In genomic region chr10:79743650-79744365, GRCm38 (mm10) we compare ENCODE assay signal across 24 mouse cellular contexts. TPM values are rescaled to one million over a fixed set of nuclear protein-coding genes. Genes with fewer than 3 reads are reported as not detected.
DNase-seq lines count a peak whose midpoint lies in the region; ATAC-seq and TF ChIP-seq lines count a peak whose summit lies in the region.
"Had no signal": no experiment of that assay in that cellular context is flagged by ENCODE, and none has a peak within 500 bp of the region (broad histone marks: within the 10 kb centered on the region; RNA-seq: fewer than 3 reads in every experiment).

No protein-coding gene starts in this region.

- H3K4me3 ChIP-seq in liver, postnatal 0 days (ENCODE audit: low read depth, low read length) = no peak overlapping the region
- H3K4me3 ChIP-seq: embryonic facial prominence, embryonic 13.5 days; forebrain, embryonic 12.5 days; heart, embryonic 12.5 days; hindbrain, embryonic 10.5 days; hindbrain, embryonic 15.5 days had no signal

- H3K9ac ChIP-seq in liver, postnatal 0 days (replicated peaks) = no peak overlapping the region
- H3K9ac ChIP-seq: embryonic facial prominence, embryonic 13.5 days; forebrain, embryonic 12.5 days; heart, embryonic 12.5 days; hindbrain, embryonic 15.5 days had no signal

- ATAC-seq in liver, postnatal 0 days = no peak
- ATAC-seq: forebrain, embryonic 16.5 days; inflammation-experienced regulatory T-cells, adult 6 months; intestine, postnatal 0 days had no signal

- H3K36me3 ChIP-seq in liver, postnatal 0 days (replicated peaks; ENCODE audit: insufficient read depth, low read length) = peaks cover 34% of the 10 kb centered on the region

- no peak for TF ChIP-seq EP300 in liver, postnatal 0 days (IDR thresholded peaks at IDR 0.05; ENCODE audit: low read depth)

- peaks cover 16% of the 10 kb centered on the region for H3K4me1 ChIP-seq in liver, postnatal 0 days (ENCODE audit: insufficient read depth)

- WGBS in liver, postnatal 0 days (ENCODE audit: insufficient replicate concordance) = 91% methylated on average over 15 of the region's 15 CpGs

- intact Hi-C loops in left cerebral cortex, postnatal 36 days (cut with DNase I) = no loop called here

- no peak for TF ChIP-seq CTCF in liver, postnatal 0 days (IDR thresholded peaks at IDR 0.05; ENCODE audit: low read depth)

- no peaks in the 10 kb centered on the region for H3K27me3 ChIP-seq in liver, postnatal 0 days (ENCODE audit: insufficient read depth, low read length)
- H3K27me3 ChIP-seq: embryonic facial prominence, embryonic 13.5 days; forebrain, embryonic 12.5 days; heart, embryonic 12.5 days; hindbrain, embryonic 15.5 days had no signal

- no peak overlapping the region for H3K27ac ChIP-seq in liver, postnatal 0 days (ENCODE audit: low read depth)
- H3K27ac ChIP-seq: embryonic facial prominence, embryonic 13.5 days; forebrain, embryonic 12.5 days; hindbrain, embryonic 10.5 days; hindbrain, embryonic 15.5 days had no signal

- peak; percentile 58 for DNase-seq in cerebellum, adult 11 months
- peak; percentile 64 to 77 for DNase-seq in cerebellum, adult 18-20 months
- DNase-seq in cerebellum, adult 9-11 months = peak; percentile 80
- peak; percentile 61 to 62 for DNase-seq in cerebellum, postnatal 36 days
- DNase-seq in left cerebral cortex, postnatal 36 days (ENCODE audit: low spot score in 2 of 2) = no peak
- DNase-seq in kidney, postnatal 25 days = no peak
- DNase-seq in liver, postnatal 0 days = no peak
- DNase-seq: adrenal gland, adult 8-10 months; adrenal gland, postnatal 36 days; gastrocnemius, postnatal 14 days; kidney, adult 8-10 months had no signal

- no peak overlapping the region for H3K4me2 ChIP-seq in liver, postnatal 0 days (ENCODE audit: low read depth, low read length)
- H3K4me2 ChIP-seq: embryonic facial prominence, embryonic 13.5 days; forebrain, embryonic 12.5 days; heart, embryonic 12.5 days; hindbrain, embryonic 15.5 days had no signal

- H3K9me3 ChIP-seq in liver, postnatal 0 days (ENCODE audit: low read length) = no peaks in the 10 kb centered on the region

RNA-seq across cellular contexts. Expression of gene Polrmt, which starts 2.6 kb away (rescaled TPM):
- total RNA-seq in left cerebral cortex, postnatal 36 days (2021) = 10 to 100 TPM; 44.9 to 49.7 TPM
- polyA plus RNA-seq in liver, postnatal 0 days (2015; fragmentation: Nextera tagmentation; extraction: Ambion mirVana) = 9.9 and 12.6 TPM in 2 replicates

RNA-seq across cellular contexts. Expression of gene Fgf22, which starts 11.1 kb away (rescaled TPM):
- 1 to 10 TPM; 4.0 to 4.7 TPM for total RNA-seq in left cerebral cortex, postnatal 36 days (2021)
- polyA plus RNA-seq in liver, postnatal 0 days (2015; fragmentation: Nextera tagmentation; extraction: Ambion mirVana) = not detected in 2 replicates
- total RNA-seq: adrenal gland, postnatal 36 days; gastrocnemius, adult 18-20 months; gastrocnemius, postnatal 14 days; granulocyte monocyte progenitor cell, adult 5-6 weeks; heart, adult 8-10 months; heart, postnatal 25 days had no signal
- polyA plus RNA-seq: intestine, postnatal 0 days had no signal

RNA-seq across cellular contexts. Expression of gene Rnf126, which starts 22.9 kb away (rescaled TPM):
- total RNA-seq in left cerebral cortex, postnatal 36 days (2021) = 100 to 1,000 TPM in 1 of 2 experiments, 10 to 100 TPM in 1; 92.7 to 104 TPM
- polyA plus RNA-seq in liver, postnatal 0 days (2015; fragmentation: Nextera tagmentation; extraction: Ambion mirVana) = 28.2 and 34.1 TPM in 2 replicates

RNA-seq across cellular contexts. Expression of gene Hcn2, which starts 27.4 kb away (rescaled TPM):
- total RNA-seq in left cerebral cortex, postnatal 36 days (2021) = 100 to 1,000 TPM; 128 to 152 TPM
- 0.04 and 0.06 TPM in 2 replicates for polyA plus RNA-seq in liver, postnatal 0 days (2015; fragmentation: Nextera tagmentation; extraction: Ambion mirVana)
- polyA plus RNA-seq: heart, embryonic 12.5 days; heart, embryonic 16.5 days; inflammation-experienced regulatory T-cells, adult 6 months had no signal

RNA-seq across cellular contexts. Expression of gene Fstl3, which starts 33.3 kb away (rescaled TPM):
- 1 to 10 TPM; 2.8 to 3.6 TPM for total RNA-seq in left cerebral cortex, postnatal 36 days (2021)
- polyA plus RNA-seq in liver, postnatal 0 days (2015; fragmentation: Nextera tagmentation; extraction: Ambion mirVana) = 0.36 and 0.63 TPM in 2 replicates

Comparison
In these comparisons a context has a peak if more than half of its experiments do, and no peak if none do; other contexts are left out.
1. DNase-seq: peak in cerebellum, adult 11 months (single experiment), cerebellum, adult 18-20 months (2 of 2), cerebellum, adult 9-11 months (single experiment) and cerebellum, postnatal 36 days (2 of 2); none in left cerebral cortex, postnatal 36 days (0 of 2), kidney, postnatal 25 days (0 of 2) and liver, postnatal 0 days (single experiment).